Mouse (Mus musculus) midbrain, embryonic 16.5 days (tissue): ENCODE measurements at regions not wholly inside any gene's neighbourhood (a gene's known extent, or its start where the extent isn't known, plus 50 kb on each side); places are given as distances from the start of the nearest gene placed in this dataset.

ENCODE experiments used
- ATAC-seq: fragments of 200-750 bp; cut with Nextera tagmentation; 2 replicates; pipeline ENCODE4 v1.8.0; 2017; ENCODE audit warnings: moderate TSS enrichment
- H3K27ac ChIP-seq: fragments of 300-500 bp; sonication (generic); 2 replicates; pipeline ENCODE4 v1.5.1; 2014; ENCODE audit warnings: mild to moderate bottlenecking, low read length, mixed read lengths
- H3K27me3 ChIP-seq: fragments of 300-500 bp; sonication (generic); 2 replicates; pipeline ENCODE4 v1.6.1; 2014; ENCODE audit warnings: low read depth, low read length, mixed read lengths; ENCODE audit not compliant: control insufficient read depth, insufficient read depth
- H3K36me3 ChIP-seq: fragments of 300-500 bp; sonication (generic); 2 replicates; pipeline ENCODE4 v1.6.1; 2014; ENCODE audit warnings: mild to moderate bottlenecking, low read length, moderate library complexity, mixed read lengths; ENCODE audit not compliant: control insufficient read depth, insufficient read depth
- H3K4me1 ChIP-seq: fragments of 300-500 bp; sonication (generic); 2 replicates; pipeline ENCODE4 v1.6.1; 2014; ENCODE audit warnings: mild to moderate bottlenecking, low read length, mixed read lengths; ENCODE audit not compliant: control insufficient read depth, insufficient read depth
- H3K4me2 ChIP-seq: fragments of 300-500 bp; sonication (generic); 2 replicates; pipeline ENCODE4 v1.6.1; 2014; ENCODE audit warnings: mild to moderate bottlenecking, low read length, mixed read lengths
- H3K4me3 ChIP-seq: fragments of 300-500 bp; sonication (generic); 2 replicates; pipeline ENCODE4 v1.5.1; 2014; ENCODE audit warnings: low read depth, mild to moderate bottlenecking, low read length, moderate library complexity, mixed read lengths
- H3K9ac ChIP-seq: fragments of 300-500 bp; sonication (generic); 2 replicates; pipeline ENCODE4 v1.6.1; 2014; ENCODE audit warnings: low read depth, low read length, mixed read lengths
- H3K9me3 ChIP-seq: fragments of 300-500 bp; sonication (generic); replicated peaks from 2 replicates; pipeline ENCODE4 v1.6.1; 2014; ENCODE audit warnings: mild to moderate bottlenecking, low read length, mixed read lengths; ENCODE audit not compliant: control insufficient read depth, poor library complexity, severe bottlenecking
- WGBS: fragments of 180-500 bp; shearing (Covaris S2); extraction: QIAGEN DNeasy Blood & Tissue Kit; methylation state at CpG from one replicate; pipeline ENCODE4 v1.1.7; 2014; 5-methylcytosine and 5-hydroxymethylcytosine counted together

DNA sequence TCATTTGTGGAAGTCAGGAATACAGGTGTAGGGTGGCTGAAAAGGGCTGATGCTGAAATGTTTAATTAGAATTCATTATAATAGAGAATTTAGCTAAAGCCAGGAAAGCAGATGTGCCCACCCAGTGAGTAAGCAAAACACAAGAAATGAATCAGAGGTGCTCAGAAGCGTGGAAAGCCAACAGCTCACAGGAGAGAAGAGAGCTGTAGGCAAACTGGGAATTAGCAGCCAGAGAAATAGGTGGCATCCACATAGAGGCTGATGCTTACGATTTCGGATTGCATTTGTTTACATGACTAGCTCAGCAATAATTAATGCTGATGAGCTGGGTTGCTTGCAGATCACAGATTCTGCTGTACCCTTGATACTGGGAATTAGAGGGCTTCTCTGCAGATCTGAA, 859.5 kb upstream of the Sel1l start:
- Histone ChIP-seq H3K36me3 (no peaks in the 10 kb centered on the region), H3K9me3 (no peaks in the 10 kb centered on the region), H3K4me3 (no peak overlapping the region), H3K27me3 (no peaks in the 10 kb centered on the region), H3K4me1 (no peaks in the 10 kb centered on the region), H3K4me2 (no peak overlapping the region), H3K27ac (no peak overlapping the region), H3K9ac (no peak overlapping the region)
- no peak for ATAC-seq
- WGBS: 43% methylated on average over 3 of the region's 3 CpGs

DNA sequence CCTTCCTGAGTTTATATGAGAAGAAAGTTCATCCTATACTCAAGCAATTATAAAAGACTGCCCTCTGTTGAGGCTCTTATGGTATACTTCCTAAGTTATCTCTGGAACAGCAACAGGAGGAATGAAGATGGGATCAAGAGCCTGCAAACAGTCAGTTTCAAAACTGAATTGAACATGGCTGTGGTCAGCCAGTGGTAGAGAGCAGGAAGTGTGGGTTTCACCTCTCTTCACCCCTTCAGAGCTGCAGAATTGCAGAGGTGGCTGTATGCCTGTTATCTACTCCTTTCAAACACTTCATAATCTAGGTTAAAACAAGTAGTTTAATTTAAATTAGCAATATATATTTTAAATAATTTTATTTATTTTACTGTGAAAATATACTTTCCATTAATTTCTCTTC, 854.8 kb upstream of the Sel1l start:
- Histone ChIP-seq H3K27ac (no peak overlapping the region), H3K9me3 (no peaks in the 10 kb centered on the region), H3K36me3 (no peaks in the 10 kb centered on the region), H3K4me1 (no peaks in the 10 kb centered on the region), H3K27me3 (no peaks in the 10 kb centered on the region), H3K9ac (no peak overlapping the region), H3K4me2 (no peak overlapping the region), H3K4me3 (no peak overlapping the region)
- ATAC-seq: no peak

DNA sequence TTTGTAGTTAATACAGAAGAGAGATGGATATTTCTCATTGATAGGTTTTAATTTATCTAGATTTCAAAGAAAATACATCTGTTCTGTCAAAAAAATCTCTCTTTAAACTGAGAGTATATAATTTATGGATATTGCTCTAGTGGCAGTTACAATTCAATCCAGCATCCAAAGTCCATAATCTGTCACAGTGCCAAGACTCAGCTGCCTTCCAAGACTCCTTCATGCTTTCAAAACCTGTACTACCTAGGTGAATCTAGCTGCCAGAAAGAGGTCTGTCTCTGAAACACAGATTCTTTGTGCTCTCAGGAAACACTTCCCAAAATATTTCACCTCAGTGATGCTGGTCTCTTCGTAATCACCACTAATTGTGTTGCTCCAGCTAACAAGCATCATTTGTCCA, 844.0 kb upstream of the Sel1l start:
- WGBS: 97% methylated on average over 1 of the region's 1 CpGs
- H3K27ac ChIP-seq: no peak overlapping the region

DNA sequence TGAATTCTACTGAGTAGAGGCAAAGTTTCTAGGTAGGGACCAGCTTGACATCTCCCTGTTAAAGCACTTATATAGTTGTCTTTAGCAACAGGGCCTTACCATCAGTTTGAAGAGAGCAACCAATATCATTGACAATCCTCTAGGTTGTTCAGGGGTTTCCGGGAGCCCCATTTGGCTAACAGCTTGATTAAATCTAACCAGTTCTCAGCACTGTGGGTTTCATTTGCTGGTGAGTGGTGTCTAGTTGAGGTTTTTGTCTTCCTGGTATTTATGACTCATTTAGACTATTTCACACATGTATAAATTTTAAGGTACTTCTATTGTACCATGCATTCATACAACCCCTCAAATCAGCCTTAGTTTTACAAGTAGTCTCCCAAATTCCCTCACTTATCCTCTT, 823.4 kb upstream of the Sel1l start:
- Histone ChIP-seq H3K4me2 (no peak overlapping the region), H3K27me3 (no peaks in the 10 kb centered on the region), H3K27ac (no peak overlapping the region), H3K4me3 (no peak overlapping the region), H3K9ac (no peak overlapping the region), H3K36me3 (no peaks in the 10 kb centered on the region), H3K4me1 (no peaks in the 10 kb centered on the region), H3K9me3 (no peaks in the 10 kb centered on the region)
- no peak for ATAC-seq
- 97% methylated on average over 1 of the region's 1 CpGs for WGBS

More for the DNA sequence above, 844.0 kb upstream of the Sel1l start:
- Histone ChIP-seq H3K4me3 (no peak overlapping the region), H3K27me3 (no peaks in the 10 kb centered on the region), H3K4me1 (no peaks in the 10 kb centered on the region), H3K4me2 (no peak overlapping the region), H3K9me3 (no peaks in the 10 kb centered on the region), H3K36me3 (no peaks in the 10 kb centered on the region), H3K9ac (no peak overlapping the region)
- no peak for ATAC-seq

DNA sequence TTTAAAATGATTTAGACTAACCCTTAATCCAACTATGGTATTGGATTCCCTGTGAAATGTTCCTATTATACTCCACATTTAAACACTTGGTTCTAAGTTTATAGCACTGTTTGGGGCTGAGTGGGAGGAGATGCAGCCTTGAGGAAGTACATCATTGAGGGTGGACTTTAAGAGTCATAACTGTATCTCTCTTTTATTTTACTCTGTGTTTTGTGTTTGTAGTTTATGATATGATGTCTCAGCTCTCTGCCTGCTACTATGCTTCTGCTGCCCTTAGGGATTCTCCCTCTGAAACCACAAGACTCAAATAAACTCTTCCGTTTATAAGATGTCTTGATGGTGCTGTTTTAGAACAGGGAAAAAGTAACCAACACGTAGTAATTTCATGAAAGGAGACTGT, 797.7 kb upstream of the Sel1l start:
- no peaks in the 10 kb centered on the region for H3K36me3 ChIP-seq
- no peaks in the 10 kb centered on the region for H3K4me1 ChIP-seq
- no peak overlapping the region for H3K9ac ChIP-seq
- no peak overlapping the region for H3K4me3 ChIP-seq
- H3K9me3 ChIP-seq: no peaks in the 10 kb centered on the region
- WGBS: 82% methylated on average over 2 of the region's 2 CpGs
- H3K27ac ChIP-seq: no peak overlapping the region
- no peak overlapping the region for H3K4me2 ChIP-seq
- no peak for ATAC-seq
- H3K27me3 ChIP-seq: no peaks in the 10 kb centered on the region

DNA sequence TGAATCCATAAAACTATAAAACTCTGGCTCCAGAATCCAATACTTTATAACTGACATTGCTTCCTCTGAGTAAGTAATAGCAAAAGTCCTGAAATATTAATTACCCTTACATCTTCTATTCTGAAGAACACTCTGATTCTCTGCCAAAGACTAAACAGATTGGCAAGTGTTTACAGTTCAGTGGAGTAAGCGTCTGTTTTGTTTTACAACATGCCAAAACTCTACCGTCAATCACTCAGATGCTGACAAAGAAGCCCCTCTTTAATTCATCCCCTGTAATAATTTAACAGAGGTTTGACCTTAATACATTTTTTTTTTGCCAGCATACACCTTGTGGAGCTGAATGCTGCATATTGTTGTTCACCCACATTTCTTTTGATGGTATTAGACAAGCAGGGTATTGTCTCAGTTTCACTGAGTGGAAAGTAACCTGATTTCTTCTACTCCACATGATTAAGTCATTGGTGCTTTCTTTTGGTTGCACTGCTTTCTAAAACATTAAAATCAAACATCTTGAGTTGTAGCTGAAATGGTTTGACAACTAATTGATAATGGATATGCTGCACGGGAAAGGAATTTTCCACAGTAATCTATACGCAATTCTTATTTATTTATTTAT, 796.2 kb upstream of the Sel1l start:
- H3K4me1 ChIP-seq: no peaks in the 10 kb centered on the region
- H3K27me3 ChIP-seq: no peaks in the 10 kb centered on the region
- H3K9me3 ChIP-seq: no peaks in the 10 kb centered on the region
- H3K27ac ChIP-seq: no peak overlapping the region
- H3K9ac ChIP-seq: no peak overlapping the region
- no peak overlapping the region for H3K4me2 ChIP-seq
- no peaks in the 10 kb centered on the region for H3K36me3 ChIP-seq
- no peak for ATAC-seq
- WGBS: 64% methylated on average over 4 of the region's 4 CpGs
- H3K4me3 ChIP-seq: no peak overlapping the region

DNA sequence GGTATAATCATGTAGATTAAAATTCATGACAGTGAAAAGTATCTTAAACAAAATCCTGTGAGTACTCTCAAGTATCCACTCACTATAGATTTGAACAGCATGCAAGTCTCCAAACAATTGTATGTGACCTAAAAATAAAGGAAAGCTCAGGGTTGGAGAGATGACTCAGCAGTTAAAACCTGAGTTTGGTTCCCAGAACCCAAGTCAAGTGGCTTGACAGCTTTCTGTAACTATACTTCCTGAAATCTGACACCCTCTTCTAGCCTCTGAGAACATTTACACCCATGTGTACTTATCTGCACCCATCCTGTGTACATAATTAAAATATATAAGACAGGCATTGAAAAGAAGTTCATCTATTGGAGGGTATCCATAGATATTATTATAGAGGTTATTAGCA, 770.2 kb upstream of the Sel1l start:
- H3K27ac ChIP-seq: no peak overlapping the region
- H3K4me2 ChIP-seq: no peak overlapping the region
- H3K9ac ChIP-seq: no peak overlapping the region
- H3K36me3 ChIP-seq: no peaks in the 10 kb centered on the region
- H3K9me3 ChIP-seq: no peaks in the 10 kb centered on the region
- H3K4me1 ChIP-seq: no peaks in the 10 kb centered on the region
- no peak for ATAC-seq
- no peaks in the 10 kb centered on the region for H3K27me3 ChIP-seq
- no peak overlapping the region for H3K4me3 ChIP-seq

DNA sequence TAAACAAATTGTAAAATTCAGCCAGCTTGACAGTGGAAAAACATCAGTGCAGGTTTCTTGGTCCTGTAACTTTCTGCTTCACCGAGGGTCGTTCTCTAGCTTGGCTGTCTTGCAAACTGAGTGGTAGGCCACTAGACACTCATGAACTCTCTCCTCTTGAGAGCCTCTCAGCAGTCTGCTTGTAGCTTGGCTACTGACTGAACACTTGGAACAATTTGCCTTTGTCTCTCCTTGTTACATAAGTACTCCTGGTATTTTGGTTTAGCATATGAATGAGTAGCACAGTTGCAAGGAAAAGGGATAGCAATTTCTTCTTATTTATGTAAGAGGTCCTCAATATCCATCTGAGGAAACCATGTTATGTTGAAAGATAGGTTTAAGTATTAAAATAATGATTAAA, 769.6 kb upstream of the Sel1l start:
- 21% methylated on average over 2 of the region's 2 CpGs for WGBS

DNA sequence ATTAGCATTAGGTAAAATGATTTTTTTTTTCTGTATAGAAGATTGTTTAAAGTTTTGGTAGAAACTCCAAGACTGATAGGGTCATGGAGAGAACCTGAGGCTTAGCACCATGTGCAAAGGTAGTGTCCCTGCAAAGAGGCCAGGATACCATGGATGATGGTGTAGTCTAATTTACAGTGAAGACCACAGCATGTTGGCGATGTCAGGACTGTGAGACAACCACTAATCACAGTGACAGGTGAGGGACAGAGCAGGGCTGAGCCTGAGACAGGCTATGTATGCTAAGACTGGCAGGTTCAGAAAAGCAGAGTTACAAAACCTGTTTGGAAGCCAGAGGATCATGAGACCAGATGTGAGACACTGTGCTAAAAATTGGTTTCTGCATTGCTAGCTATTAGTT, 752.7 kb upstream of the Sel1l start:
- no peaks in the 10 kb centered on the region for H3K9me3 ChIP-seq
- H3K4me3 ChIP-seq: no peak overlapping the region
- H3K4me2 ChIP-seq: no peak overlapping the region
- H3K9ac ChIP-seq: no peak overlapping the region
- no peak for ATAC-seq
- H3K27me3 ChIP-seq: no peaks in the 10 kb centered on the region
- H3K36me3 ChIP-seq: no peaks in the 10 kb centered on the region
- WGBS: 93% methylated on average over 1 of the region's 1 CpGs
- no peak overlapping the region for H3K27ac ChIP-seq
- H3K4me1 ChIP-seq: no peaks in the 10 kb centered on the region

More for the DNA sequence above, 769.6 kb upstream of the Sel1l start:
- no peak for ATAC-seq
- no peaks in the 10 kb centered on the region for H3K9me3 ChIP-seq
- no peak overlapping the region for H3K4me3 ChIP-seq
- no peak overlapping the region for H3K27ac ChIP-seq
- H3K4me1 ChIP-seq: no peaks in the 10 kb centered on the region
- no peak overlapping the region for H3K4me2 ChIP-seq
- H3K9ac ChIP-seq: no peak overlapping the region
- H3K27me3 ChIP-seq: no peaks in the 10 kb centered on the region
- no peaks in the 10 kb centered on the region for H3K36me3 ChIP-seq

DNA sequence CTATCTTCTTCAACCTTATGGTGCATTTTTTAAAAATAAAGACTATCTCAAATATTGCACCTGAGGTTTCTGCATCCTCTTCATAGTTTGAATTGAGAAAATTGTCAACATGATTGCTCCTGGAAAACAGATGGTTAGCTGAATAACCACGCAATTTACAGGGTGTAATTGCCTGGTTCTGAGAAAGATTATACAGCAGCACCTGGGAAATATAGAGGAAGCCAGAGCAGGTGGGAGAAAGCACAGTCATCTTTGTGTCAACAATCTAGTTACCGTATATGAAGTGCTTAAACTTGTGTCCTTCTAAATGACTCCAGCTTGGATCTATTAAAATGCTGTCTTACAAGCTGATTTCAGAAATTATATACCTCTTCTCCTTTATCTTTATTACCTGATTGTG, 740.8 kb upstream of the Sel1l start:
- no peak overlapping the region for H3K27ac ChIP-seq
- no peaks in the 10 kb centered on the region for H3K4me1 ChIP-seq
- ATAC-seq: no peak
- 72% methylated on average over 2 of the region's 2 CpGs for WGBS
- no peak overlapping the region for H3K9ac ChIP-seq
- H3K36me3 ChIP-seq: no peaks in the 10 kb centered on the region
- no peaks in the 10 kb centered on the region for H3K27me3 ChIP-seq
- no peak overlapping the region for H3K4me3 ChIP-seq
- H3K9me3 ChIP-seq: no peaks in the 10 kb centered on the region
- no peak overlapping the region for H3K4me2 ChIP-seq
